Mouse (Mus musculus) liver, postnatal 0 days (tissue): ENCODE measurements around the gene Uck2.

Experiments used
- CTCF ChIP-seq: sonication (generic); IDR thresholded peaks from 2 replicates; pipeline ENCODE4 v1.5.1; 2016; ENCODE audit warnings: antibody characterized with exemption, low read depth
- EP300 ChIP-seq: IDR thresholded peaks from 2 replicates; pipeline ENCODE4 v1.6.1; 2016; ENCODE audit warnings: antibody characterized with exemption, low read depth, mild to moderate bottlenecking

DNA sequence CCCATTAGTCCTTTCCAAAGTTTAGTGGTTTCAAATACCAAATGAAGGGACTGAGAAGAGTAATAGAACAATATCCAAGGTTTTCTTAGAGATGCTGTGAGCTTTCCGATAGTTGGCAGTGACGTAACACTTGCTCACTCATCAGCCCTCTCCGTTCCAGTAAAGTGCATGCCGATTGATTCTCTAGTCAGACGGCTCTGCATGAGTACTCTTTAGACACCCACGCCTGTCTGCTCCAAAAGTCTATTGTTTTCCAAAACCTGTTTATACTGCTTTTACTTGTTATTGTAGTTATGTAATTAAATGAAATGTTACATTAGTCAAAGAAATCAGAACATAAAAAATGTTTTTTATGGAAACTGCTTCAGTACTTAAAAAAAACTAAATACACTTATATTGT lies 43.7 kb upstream of the Uck2 start:
- no peak for TF ChIP-seq CTCF
- no peak for TF ChIP-seq EP300
